Mouse (Mus musculus): Measurements from ENCODE around the gene Tsc22d1. TPM values are rescaled to one million over a fixed set of nuclear protein-coding genes. Genes with fewer than 3 reads are reported as not detected.

The Tsc22d1 gene
- total RNA-seq (2021), result 100 to 1,000 TPM; 353 to 454 TPM
- polyA plus RNA-seq (2012; rRNA removed), result 178 and 361 TPM in 2 replicates
- long read RNA-seq, full-length matches to known transcripts, result 151 of 173 reads
- long read RNA-seq, partial matches to known transcripts, result 22 of 173 reads
- long read RNA-seq, other reads (novel, unspliced or antisense), result 0 of 173 reads

DNA sequence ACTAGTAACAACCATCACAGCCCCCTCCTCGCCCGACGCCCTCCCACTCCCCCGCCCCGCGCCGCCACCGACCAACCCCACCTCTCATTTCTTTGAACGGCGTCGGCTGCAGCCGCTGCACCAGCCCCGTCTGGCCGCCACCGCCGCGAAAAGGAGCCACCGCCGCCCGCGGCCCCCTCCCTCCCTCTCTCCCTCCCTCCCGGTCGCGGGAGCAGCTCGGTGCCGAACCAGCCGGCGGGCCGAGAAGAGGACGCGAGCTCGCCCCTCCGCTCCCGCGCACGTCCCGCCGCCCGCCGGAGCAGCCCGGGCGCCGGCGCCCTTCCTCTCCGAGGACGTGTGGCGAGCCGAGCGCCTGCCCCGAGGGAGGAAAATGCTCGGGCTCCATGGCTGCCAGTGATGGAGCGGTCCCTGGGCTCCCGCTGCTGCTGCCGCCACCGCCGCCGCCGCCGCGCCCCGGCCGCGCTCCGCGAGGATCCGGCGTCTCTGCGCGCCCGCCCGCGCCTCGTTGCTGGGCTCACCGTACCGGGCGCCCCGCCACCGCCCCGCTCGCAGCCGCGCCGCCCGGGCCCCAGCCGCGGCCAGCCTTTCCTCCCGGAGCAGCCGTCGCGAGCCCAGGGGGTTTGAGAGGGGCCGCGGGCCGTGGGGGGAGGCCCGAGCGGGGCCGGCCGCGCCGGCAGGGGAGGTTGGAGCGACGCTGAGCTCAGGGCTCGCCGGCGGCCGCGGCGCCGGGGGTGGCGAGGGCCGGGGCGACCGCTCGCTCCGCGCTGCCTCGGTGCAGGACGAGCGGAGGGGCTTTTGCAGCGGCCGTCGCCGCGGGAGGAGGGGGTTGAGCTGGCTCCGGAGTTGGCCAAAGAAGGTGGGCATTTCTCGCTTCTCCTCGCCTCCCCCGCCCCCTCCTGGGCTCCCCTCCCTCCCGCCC, at the start of gene Tsc22d1:
Gene Tsc22d1 (plus strand): TSS at position 100 of the 919 bp plus-strand sequence.
- H3K9ac ChIP-seq (ENCODE audit: low read depth, low read length), result peak within 1 kb of the TSS; percentile 59
- peaks cover 5% of the 10 kb centered on the region for H3K4me1 ChIP-seq (ENCODE audit: control insufficient read depth, insufficient read depth, low read length)
- H3K27me3 ChIP-seq (ENCODE audit: control insufficient read depth, insufficient read depth, low read length), result no peaks in the 10 kb centered on the region
- peak within 1 kb of the TSS; percentile 85 for H3K27ac ChIP-seq
- intact Hi-C loops (cut with DNase I), result loop anchor here (2.0 to 10.0 kb wide), 4 partner anchors 34 to 540 kb away; no protein-coding TSS in a partner anchor
- WGBS, result under 1% methylated on average over 120 of the region's 128 CpGs
- TF ChIP-seq EP300 (IDR thresholded peaks at IDR 0.05; ENCODE audit: insufficient read depth, low read depth, low read length), result no peak
- TF ChIP-seq POLR2A (IDR thresholded peaks at IDR 0.05; ENCODE audit: insufficient read depth, low read depth, low read length), result no peak
- TF ChIP-seq CTCF (IDR thresholded peaks at IDR 0.05), result no peak
- H3K4me3 ChIP-seq, result peak within 1 kb of the TSS; percentile 85
- H3K79me2 ChIP-seq (replicated peaks; ENCODE audit: control insufficient read depth, insufficient read depth, low read length), result no peaks in the 10 kb centered on the region
- peak; percentile 72 to 76 for DNase-seq
- H3K36me3 ChIP-seq (ENCODE audit: control insufficient read depth, insufficient read depth, low read length), result no peaks in the 10 kb centered on the region

DNA sequence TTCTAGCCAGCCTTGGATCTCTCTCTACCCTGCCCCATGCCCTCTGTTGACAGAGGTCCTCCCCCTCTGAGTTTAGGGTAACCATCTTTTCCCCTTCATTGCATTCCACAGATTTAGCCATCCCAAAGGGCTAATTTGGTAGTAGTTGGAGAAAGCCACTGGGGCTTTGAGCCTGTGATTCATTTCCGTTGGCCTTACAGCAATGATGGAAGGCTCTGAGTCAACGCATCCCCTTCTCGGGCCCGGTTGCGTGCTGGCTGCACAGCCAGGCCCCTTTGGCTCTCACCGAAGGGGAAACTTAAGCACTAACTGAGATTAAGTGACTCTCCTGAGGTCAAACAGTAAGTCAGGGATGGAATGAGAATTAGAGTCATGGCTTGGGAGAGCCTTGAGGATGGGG, 41.1 kb upstream of the Tsc22d1 start:
- intact Hi-C loops (cut with DNase I), result no loop called here
- Histone ChIP-seq H3K79me2 (replicated peaks; ENCODE audit: control insufficient read depth, insufficient read depth, low read length) (no peaks in the 10 kb centered on the region), H3K36me3 (ENCODE audit: control insufficient read depth, insufficient read depth, low read length) (no peaks in the 10 kb centered on the region), H3K27me3 (ENCODE audit: control insufficient read depth, insufficient read depth, low read length) (no peaks in the 10 kb centered on the region), H3K27ac (no peak overlapping the region), H3K4me1 (ENCODE audit: control insufficient read depth, insufficient read depth, low read length) (no peaks in the 10 kb centered on the region), H3K9ac (ENCODE audit: low read depth, low read length) (no peak overlapping the region), H3K4me3 (no peak overlapping the region)
- WGBS, result 82% methylated on average over 6 of the region's 6 CpGs
- TF ChIP-seq POLR2A (IDR thresholded peaks at IDR 0.05; ENCODE audit: insufficient read depth, low read depth, low read length) (no peak), EP300 (IDR thresholded peaks at IDR 0.05; ENCODE audit: insufficient read depth, low read depth, low read length) (no peak), CTCF (IDR thresholded peaks at IDR 0.05) (no peak)
- DNase-seq, result no peak

DNA sequence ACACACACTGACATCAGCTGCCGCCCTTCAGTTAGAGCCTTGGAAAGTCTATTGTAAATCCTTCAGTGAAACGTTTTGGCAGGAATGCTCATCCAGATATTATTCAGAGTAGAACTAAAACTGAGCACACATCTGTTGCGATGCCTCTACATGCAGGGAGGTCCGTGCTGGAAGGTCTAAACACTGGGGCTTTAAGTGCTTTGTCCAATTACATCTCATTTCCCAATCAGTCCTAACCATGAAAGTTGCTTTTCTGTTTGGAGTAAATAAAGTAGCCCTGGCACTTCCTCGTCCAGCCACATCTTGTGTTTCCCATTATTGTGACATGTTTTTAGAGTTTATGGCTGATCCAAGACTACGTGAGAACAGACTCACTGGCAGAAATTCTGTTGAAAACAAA, 40.2 kb upstream of the Tsc22d1 start:
- TF ChIP-seq POLR2A (IDR thresholded peaks at IDR 0.05; ENCODE audit: insufficient read depth, low read depth, low read length), result no peak
- no peak for TF ChIP-seq EP300 (IDR thresholded peaks at IDR 0.05; ENCODE audit: insufficient read depth, low read depth, low read length)
- TF ChIP-seq CTCF (IDR thresholded peaks at IDR 0.05), result no peak
- WGBS, result 76% methylated on average over 6 of the region's 6 CpGs
- intact Hi-C loops (cut with DNase I), result no loop called here
- no peaks in the 10 kb centered on the region for H3K4me1 ChIP-seq (ENCODE audit: control insufficient read depth, insufficient read depth, low read length)
- no peaks in the 10 kb centered on the region for H3K79me2 ChIP-seq (replicated peaks; ENCODE audit: control insufficient read depth, insufficient read depth, low read length)
- H3K36me3 ChIP-seq (ENCODE audit: control insufficient read depth, insufficient read depth, low read length), result no peaks in the 10 kb centered on the region
- H3K4me3 ChIP-seq, result no peak overlapping the region
- DNase-seq, result no peak
- H3K27me3 ChIP-seq (ENCODE audit: control insufficient read depth, insufficient read depth, low read length), result no peaks in the 10 kb centered on the region
- no peak overlapping the region for H3K27ac ChIP-seq
- no peak overlapping the region for H3K9ac ChIP-seq (ENCODE audit: low read depth, low read length)

DNA sequence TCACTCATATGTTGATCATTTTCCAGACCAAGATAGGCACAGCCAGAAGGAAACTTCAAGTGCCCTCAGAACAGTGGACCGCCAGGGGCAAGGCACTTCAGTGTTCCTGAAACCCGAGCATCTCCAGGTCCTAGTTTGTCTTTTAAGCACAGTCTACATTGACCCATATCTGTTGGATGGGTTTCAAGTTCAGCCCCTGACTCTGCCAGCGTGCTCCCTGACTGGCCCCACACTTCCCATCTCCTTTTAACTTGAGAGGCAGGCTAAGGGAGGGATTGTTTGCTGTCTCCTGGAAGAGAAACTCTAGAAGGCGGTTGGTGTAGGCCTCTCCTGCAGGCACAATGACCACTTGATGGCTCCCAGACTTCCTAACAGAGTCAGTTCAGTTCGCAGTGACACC, 38.2 kb upstream of the Tsc22d1 start:
- WGBS, result 75% methylated on average over 5 of the region's 5 CpGs
- Histone ChIP-seq H3K27me3 (ENCODE audit: control insufficient read depth, insufficient read depth, low read length) (no peaks in the 10 kb centered on the region), H3K27ac (no peak overlapping the region), H3K9ac (ENCODE audit: low read depth, low read length) (no peak overlapping the region), H3K79me2 (replicated peaks; ENCODE audit: control insufficient read depth, insufficient read depth, low read length) (no peaks in the 10 kb centered on the region), H3K4me1 (ENCODE audit: control insufficient read depth, insufficient read depth, low read length) (no peaks in the 10 kb centered on the region), H3K4me3 (no peak overlapping the region), H3K36me3 (ENCODE audit: control insufficient read depth, insufficient read depth, low read length) (no peaks in the 10 kb centered on the region)
- no peak for TF ChIP-seq CTCF (IDR thresholded peaks at IDR 0.05)
- TF ChIP-seq EP300 (IDR thresholded peaks at IDR 0.05; ENCODE audit: insufficient read depth, low read depth, low read length), result no peak
- TF ChIP-seq POLR2A (IDR thresholded peaks at IDR 0.05; ENCODE audit: insufficient read depth, low read depth, low read length), result no peak
- intact Hi-C loops (cut with DNase I), result no loop called here
- no peak for DNase-seq

DNA sequence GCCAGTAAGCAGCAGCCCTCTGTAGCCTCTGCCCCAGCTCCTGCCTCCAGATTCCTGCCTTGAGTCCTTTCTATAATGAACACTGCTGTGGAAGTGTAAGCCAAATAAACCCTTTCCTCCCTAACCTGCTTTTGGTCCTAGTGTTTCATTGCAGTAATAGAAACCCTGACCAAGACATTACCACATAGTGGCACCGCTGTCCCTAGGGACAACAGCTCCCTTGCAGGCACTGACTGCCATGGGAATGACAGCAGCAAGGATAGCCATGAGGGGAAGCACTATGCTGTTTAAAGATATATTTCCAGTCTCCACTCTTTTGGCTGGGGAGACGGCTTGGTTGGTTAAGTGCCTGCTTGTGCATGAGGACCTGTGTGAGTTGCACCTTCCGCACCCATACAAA, 35.4 kb upstream of the Tsc22d1 start:
- 89% methylated on average over 3 of the region's 3 CpGs for WGBS
- TF ChIP-seq EP300 (IDR thresholded peaks at IDR 0.05; ENCODE audit: insufficient read depth, low read depth, low read length), result no peak
- no peak for TF ChIP-seq CTCF (IDR thresholded peaks at IDR 0.05)
- TF ChIP-seq POLR2A (IDR thresholded peaks at IDR 0.05; ENCODE audit: insufficient read depth, low read depth, low read length), result no peak
- H3K4me3 ChIP-seq, result no peak overlapping the region
- no peaks in the 10 kb centered on the region for H3K79me2 ChIP-seq (replicated peaks; ENCODE audit: control insufficient read depth, insufficient read depth, low read length)
- H3K4me1 ChIP-seq (ENCODE audit: control insufficient read depth, insufficient read depth, low read length), result no peaks in the 10 kb centered on the region
- H3K36me3 ChIP-seq (ENCODE audit: control insufficient read depth, insufficient read depth, low read length), result no peaks in the 10 kb centered on the region
- no peaks in the 10 kb centered on the region for H3K27me3 ChIP-seq (ENCODE audit: control insufficient read depth, insufficient read depth, low read length)
- no peak for DNase-seq
- no peak overlapping the region for H3K27ac ChIP-seq
- no peak overlapping the region for H3K9ac ChIP-seq (ENCODE audit: low read depth, low read length)
- intact Hi-C loops (cut with DNase I), result no loop called here

DNA sequence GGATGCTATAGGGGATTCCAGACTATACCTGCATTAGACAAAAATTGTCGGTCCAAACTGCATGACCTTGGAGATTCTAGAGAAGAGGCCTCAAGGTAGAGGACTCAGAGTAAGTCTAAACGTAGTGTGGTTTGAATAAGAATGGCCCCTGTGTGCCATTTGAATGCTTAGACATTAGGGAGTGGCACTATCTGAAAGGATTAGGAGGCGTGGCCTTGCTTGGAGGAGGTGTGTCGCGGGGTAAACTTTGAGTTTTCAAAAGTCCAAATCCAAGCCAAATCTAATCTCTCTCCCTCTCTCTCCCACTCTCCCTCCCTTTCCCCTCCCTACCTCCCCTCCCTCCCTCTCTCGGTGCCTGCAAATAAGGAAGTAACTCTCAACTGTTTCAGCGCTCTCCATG, 26.7 kb upstream of the Tsc22d1 start:
- no peaks in the 10 kb centered on the region for H3K79me2 ChIP-seq (replicated peaks; ENCODE audit: control insufficient read depth, insufficient read depth, low read length)
- no peak for DNase-seq
- H3K27ac ChIP-seq, result no peak overlapping the region
- TF ChIP-seq EP300 (IDR thresholded peaks at IDR 0.05; ENCODE audit: insufficient read depth, low read depth, low read length), result no peak
- no peak for TF ChIP-seq CTCF (IDR thresholded peaks at IDR 0.05)
- no peak for TF ChIP-seq POLR2A (IDR thresholded peaks at IDR 0.05; ENCODE audit: insufficient read depth, low read depth, low read length)
- 74% methylated on average over 7 of the region's 7 CpGs for WGBS
- no peaks in the 10 kb centered on the region for H3K36me3 ChIP-seq (ENCODE audit: control insufficient read depth, insufficient read depth, low read length)
- intact Hi-C loops (cut with DNase I), result no loop called here
- no peak overlapping the region for H3K4me3 ChIP-seq
- H3K4me1 ChIP-seq (ENCODE audit: control insufficient read depth, insufficient read depth, low read length), result no peaks in the 10 kb centered on the region
- H3K27me3 ChIP-seq (ENCODE audit: control insufficient read depth, insufficient read depth, low read length), result no peaks in the 10 kb centered on the region
- no peak overlapping the region for H3K9ac ChIP-seq (ENCODE audit: low read depth, low read length)
